Mouse (Mus musculus): ENCODE data around the gene Hsd11b1. TPM values are rescaled to one million over a fixed set of nuclear protein-coding genes. Genes with fewer than 3 reads are reported as not detected.

The Hsd11b1 gene
- polyA plus RNA-seq, 1 experiment from 2014 or later, result 3.0 TPM

DNA sequence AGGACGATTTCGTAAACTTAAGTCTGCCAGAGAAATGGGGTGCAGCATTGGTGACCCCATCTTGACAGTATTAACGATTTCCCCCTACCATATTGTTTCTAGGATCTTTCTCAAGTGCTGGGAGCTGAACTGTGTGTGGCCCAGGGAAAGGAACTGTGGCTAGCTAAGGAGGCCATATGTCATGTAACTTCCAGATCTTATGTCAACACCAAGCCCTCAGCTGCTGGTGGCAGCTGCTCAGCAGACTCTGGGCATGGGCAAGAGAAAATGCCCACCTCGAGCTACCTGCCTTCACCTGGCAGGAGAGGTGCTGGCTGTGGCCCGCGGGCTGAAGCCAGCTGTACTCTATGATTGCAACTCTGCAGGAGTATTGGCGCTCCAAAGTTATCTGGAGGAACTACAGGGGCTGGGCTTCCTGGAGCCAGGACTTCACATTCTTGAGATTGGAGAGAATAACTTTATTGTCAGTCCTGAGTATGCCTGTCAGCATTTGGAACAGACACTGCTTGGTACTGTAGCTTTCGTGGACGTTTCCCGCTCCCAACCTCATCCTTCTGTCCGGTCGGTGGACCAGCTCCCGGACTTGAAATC lies 89.6 kb downstream of the Hsd11b1 start:
- H3K27me3 ChIP-seq (ENCODE audit: control insufficient read depth, insufficient read depth, low read length), result no peaks in the 10 kb centered on the region
- WGBS, result 64% methylated on average over 13 of the region's 13 CpGs
- H3K4me1 ChIP-seq (replicated peaks; ENCODE audit: control insufficient read depth, insufficient read depth), result no peaks in the 10 kb centered on the region
- H3K36me3 ChIP-seq (ENCODE audit: control insufficient read depth, insufficient read depth, low read length), result no peaks in the 10 kb centered on the region
- H3K27ac ChIP-seq (replicated peaks), result peak overlapping the region; percentile 93
- peak overlapping the region; percentile 69 for H3K4me3 ChIP-seq (ENCODE audit: low read depth, low read length)
- ATAC-seq (ENCODE audit: low FRiP score, low TSS enrichment), result no peak
- DNase-seq (ENCODE audit: low spot score), result peak; percentile 46
- H3K9ac ChIP-seq (ENCODE audit: low read length), result peak overlapping the region; percentile 80
- no peaks in the 10 kb centered on the region for H3K9me3 ChIP-seq (ENCODE audit: control insufficient read depth, low read length)
- H3K4me2 ChIP-seq (replicated peaks; ENCODE audit: low read depth), result peak overlapping the region; percentile 78
- TF ChIP-seq CTCF (IDR thresholded peaks at IDR 0.05; ENCODE audit: low read depth) (no peak), EP300 (optimal IDR thresholded peaks at IDR 0.05) (no peak)

GRCm38 (mm10) chr1:193173810-193174129 lies 90.1 kb downstream of the Hsd11b1 start:
- no peak for TF ChIP-seq EP300 (optimal IDR thresholded peaks at IDR 0.05)
- TF ChIP-seq CTCF (IDR thresholded peaks at IDR 0.05; ENCODE audit: low read depth), result no peak
- ATAC-seq (ENCODE audit: low FRiP score, low TSS enrichment), result peak; percentile 50; the same call in 1 of the 2 replicates
- 12% methylated on average over 9 of the region's 9 CpGs for WGBS

GRCm38 (mm10) chr1:193172991-193173809 lies 90.7 kb downstream of the Hsd11b1 start:
- WGBS, result under 1% methylated on average over 48 of the region's 48 CpGs
- ATAC-seq (ENCODE audit: low FRiP score, low TSS enrichment) (peak; percentile 97), DNase-seq (ENCODE audit: low spot score) (peak; percentile 98)
- Histone ChIP-seq H3K9ac (ENCODE audit: low read length) (peak overlapping the region; percentile 80), H3K36me3 (ENCODE audit: control insufficient read depth, insufficient read depth, low read length) (no peaks in the 10 kb centered on the region), H3K4me2 (replicated peaks; ENCODE audit: low read depth) (peak overlapping the region; percentile 78), H3K4me3 (ENCODE audit: low read depth, low read length) (peak overlapping the region; percentile 69), H3K4me1 (replicated peaks; ENCODE audit: control insufficient read depth, insufficient read depth) (no peaks in the 10 kb centered on the region), H3K27ac (replicated peaks) (peak overlapping the region; percentile 93), H3K9me3 (ENCODE audit: control insufficient read depth, low read length) (no peaks in the 10 kb centered on the region), H3K27me3 (ENCODE audit: control insufficient read depth, insufficient read depth, low read length) (no peaks in the 10 kb centered on the region)
- TF ChIP-seq CTCF (IDR thresholded peaks at IDR 0.05; ENCODE audit: low read depth) (peak; percentile 27), EP300 (optimal IDR thresholded peaks at IDR 0.05) (no peak)

More at GRCm38 (mm10) chr1:193173810-193174129, 90.1 kb downstream of the Hsd11b1 start:
- H3K27ac ChIP-seq (replicated peaks), result peak overlapping the region; percentile 93
- DNase-seq (ENCODE audit: low spot score), result no peak
- no peaks in the 10 kb centered on the region for H3K27me3 ChIP-seq (ENCODE audit: control insufficient read depth, insufficient read depth, low read length)
- H3K9ac ChIP-seq (ENCODE audit: low read length), result peak overlapping the region; percentile 80
- H3K36me3 ChIP-seq (ENCODE audit: control insufficient read depth, insufficient read depth, low read length), result no peaks in the 10 kb centered on the region
- H3K9me3 ChIP-seq (ENCODE audit: control insufficient read depth, low read length), result no peaks in the 10 kb centered on the region
- no peaks in the 10 kb centered on the region for H3K4me1 ChIP-seq (replicated peaks; ENCODE audit: control insufficient read depth, insufficient read depth)
- H3K4me2 ChIP-seq (replicated peaks; ENCODE audit: low read depth), result peak overlapping the region; percentile 78
- peak overlapping the region; percentile 69 for H3K4me3 ChIP-seq (ENCODE audit: low read depth, low read length)

Other genes with a start within 250 kb of the Hsd11b1 start
- 0.17 and 0.22 TPM in 2 replicates for gene Syt14, start 228.3 kb downstream of the Hsd11b1 start, polyA plus RNA-seq (2015; fragmentation: Nextera tagmentation; extraction: Ambion mirVana)
- gene Diexf, start 133.8 kb downstream of the Hsd11b1 start, polyA plus RNA-seq (2015; fragmentation: Nextera tagmentation; extraction: Ambion mirVana), result 2.1 and 2.4 TPM in 2 replicates
- gene Irf6, start 111.0 kb downstream of the Hsd11b1 start, polyA plus RNA-seq (2015; fragmentation: Nextera tagmentation; extraction: Ambion mirVana), result 40.7 and 45.0 TPM in 2 replicates
- gene A130010J15Rik, start 96.0 kb downstream of the Hsd11b1 start, polyA plus RNA-seq (2015; fragmentation: Nextera tagmentation; extraction: Ambion mirVana), result 11.4 and 11.7 TPM in 2 replicates
- 1.8 and 2.8 TPM in 2 replicates for gene Traf3ip3, start 62.4 kb downstream of the Hsd11b1 start, polyA plus RNA-seq (2015; fragmentation: Nextera tagmentation; extraction: Ambion mirVana)
- gene Lamb3, start 56.4 kb downstream of the Hsd11b1 start, polyA plus RNA-seq (2015; fragmentation: Nextera tagmentation; extraction: Ambion mirVana), result 34.9 and 35.5 TPM in 2 replicates
- gene G0s2, start 9.1 kb upstream of the Hsd11b1 start, polyA plus RNA-seq (2015; fragmentation: Nextera tagmentation; extraction: Ambion mirVana), result 20.8 and 27.4 TPM in 2 replicates
- 1.5 and 1.6 TPM in 2 replicates for gene Camk1g, start 106.2 kb upstream of the Hsd11b1 start, polyA plus RNA-seq (2015; fragmentation: Nextera tagmentation; extraction: Ambion mirVana)